Mouse (Mus musculus): ENCODE data around the gene Notum. TPM values are rescaled to one million over a fixed set of nuclear protein-coding genes. Genes with fewer than 3 reads are reported as not detected.

The Notum gene
- polyA plus RNA-seq (2012; rRNA removed) = 7.3 and 7.5 TPM in 2 replicates

GRCm38 (mm10) chr11:120661076-120661460, at the start of gene Notum:
Gene Notum, minus strand, starts transcription at chr11:120661175.

DNA sequence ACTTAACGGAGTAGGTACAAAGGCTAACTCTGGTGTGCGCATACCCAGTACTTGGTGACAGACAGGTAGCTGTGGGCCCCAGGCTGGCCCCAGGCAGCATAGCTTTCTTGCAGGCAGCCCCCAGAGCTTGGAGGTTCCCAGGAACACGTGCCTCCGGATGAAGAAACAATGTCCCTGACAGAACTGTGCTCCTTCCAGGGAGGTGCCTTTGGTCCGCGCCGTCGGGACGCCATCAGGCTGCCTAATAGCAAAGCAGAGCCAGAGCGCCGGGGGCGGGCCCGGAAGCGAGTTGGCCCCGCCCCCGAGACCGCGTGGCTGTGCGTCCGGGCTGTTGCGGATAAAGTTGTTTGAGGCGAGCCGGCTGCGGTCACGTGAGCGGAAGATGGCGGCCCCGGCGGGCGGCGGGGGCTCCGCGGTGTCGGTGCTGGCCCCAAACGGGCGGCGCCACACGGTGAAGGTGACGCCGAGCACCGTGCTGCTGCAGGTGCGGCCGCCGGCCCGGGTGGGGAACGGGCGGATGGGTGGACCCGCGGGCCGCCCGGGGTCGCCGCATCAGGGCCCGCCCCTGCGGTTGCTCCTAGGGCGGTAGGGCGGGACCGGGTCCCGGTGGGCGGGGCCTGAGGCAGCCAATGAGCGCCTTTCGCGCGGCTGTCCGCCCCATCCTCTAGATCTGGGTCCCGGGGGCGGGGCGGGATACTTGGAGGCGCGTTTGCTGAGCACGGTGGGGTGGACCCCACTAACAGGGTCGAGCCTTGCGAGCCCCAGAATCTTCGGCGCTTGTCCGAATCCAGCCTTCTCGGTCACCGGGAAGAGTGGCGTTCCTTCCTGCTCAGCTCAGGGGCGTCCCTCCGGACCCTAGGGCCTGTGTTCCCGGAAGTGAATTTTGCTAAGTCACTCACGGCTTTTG, 12.0 kb upstream of the Notum start, which contains the start of gene Aspscr1:
Gene Aspscr1, plus strand, starts transcription at position 287 of the 907 bp plus-strand sequence.

DNA sequence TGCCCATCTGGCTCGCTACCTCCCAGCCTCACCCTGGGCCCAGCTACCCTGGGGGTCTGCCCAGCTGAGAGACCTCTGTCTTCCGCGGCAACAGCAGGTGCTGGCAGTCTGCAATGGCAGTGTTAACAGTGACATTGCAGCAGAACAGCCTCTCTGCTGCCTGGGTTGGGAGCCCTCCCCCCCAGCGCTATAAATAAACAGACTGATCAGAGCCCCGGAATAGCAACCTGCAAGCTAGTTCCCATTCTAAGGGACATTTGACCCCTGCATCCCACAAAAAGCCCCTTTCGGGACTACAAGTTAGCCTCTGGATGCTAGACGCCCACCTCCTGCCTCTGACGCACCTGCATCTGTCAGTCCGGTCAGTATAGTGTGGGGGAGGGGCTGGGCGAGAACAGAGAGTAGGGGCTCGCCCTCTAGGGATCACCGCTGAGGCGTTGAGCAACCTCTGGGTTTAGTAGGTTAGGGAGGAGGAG, 12.9 kb downstream of the Notum start, which contains the start of gene Myadml2:
Gene Myadml2, minus strand, starts transcription at position 158 of the 476 bp plus-strand sequence.

DNA sequence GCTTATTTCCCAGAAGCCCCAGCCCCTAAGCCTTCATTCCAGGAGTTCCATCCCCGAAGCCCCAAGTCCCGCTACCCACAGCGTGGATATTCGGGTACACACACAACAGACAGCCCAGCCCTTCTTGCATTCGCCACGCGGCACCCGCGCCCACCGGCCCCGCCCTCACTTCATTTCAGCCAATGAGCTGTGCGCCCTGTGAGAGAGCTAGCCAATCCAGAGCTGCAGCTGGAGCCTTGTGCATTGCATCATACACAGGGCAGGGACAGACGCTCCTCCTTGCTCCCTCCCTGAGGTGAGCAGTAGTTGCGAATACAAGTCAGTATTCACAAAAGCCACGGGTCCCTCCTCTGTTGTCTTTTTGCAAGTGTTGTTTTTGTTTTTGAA, 17.4 kb downstream of the Notum start, which contains the start of gene Pycr1:
Gene Pycr1, minus strand, starts transcription at position 169 of the 387 bp plus-strand sequence.

GRCm38 (mm10) chr11:120633520-120634343, 27.2 kb downstream of the Notum start, which contains the start of gene Mafg:
Gene Mafg, minus strand, starts transcription at chr11:120633600.

DNA sequence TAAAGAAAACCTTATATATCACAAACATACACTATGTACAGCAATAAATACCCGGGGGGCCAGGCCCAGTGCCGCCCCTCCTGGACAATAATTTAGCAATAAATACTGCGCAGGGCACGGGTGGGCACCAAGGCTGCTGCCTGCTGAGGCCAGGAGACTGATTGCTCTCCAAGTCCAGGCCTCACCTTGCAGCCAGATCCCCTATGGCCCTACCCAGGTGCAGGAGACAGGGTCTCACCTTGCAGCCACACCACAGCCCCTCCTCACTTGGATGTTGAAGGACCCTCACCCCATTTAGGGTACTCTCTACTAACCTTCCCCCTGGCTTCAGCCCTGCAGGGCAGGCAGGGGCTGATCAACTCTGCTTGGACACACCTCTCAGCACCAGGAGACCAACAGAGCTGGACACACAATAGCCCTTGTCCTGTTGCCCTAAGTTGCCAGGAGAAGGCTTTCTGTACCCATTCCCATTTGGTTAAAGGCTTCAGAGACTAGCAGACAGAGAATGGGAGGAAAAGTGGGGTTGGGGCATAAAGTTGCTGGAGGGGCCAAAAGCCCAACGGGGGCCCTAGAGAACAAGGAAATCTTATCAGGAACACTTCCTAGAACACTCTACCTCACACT, 35.7 kb downstream of the Notum start, which contains the start of gene Sirt7:
Gene Sirt7, minus strand, starts transcription at position 89 of the 624 bp plus-strand sequence.

GRCm38 (mm10) chr11:120617519-120618112, 43.4 kb downstream of the Notum start, which contains the start of gene Pcyt2:
Gene Pcyt2, minus strand, starts transcription at chr11:120617936.

DNA sequence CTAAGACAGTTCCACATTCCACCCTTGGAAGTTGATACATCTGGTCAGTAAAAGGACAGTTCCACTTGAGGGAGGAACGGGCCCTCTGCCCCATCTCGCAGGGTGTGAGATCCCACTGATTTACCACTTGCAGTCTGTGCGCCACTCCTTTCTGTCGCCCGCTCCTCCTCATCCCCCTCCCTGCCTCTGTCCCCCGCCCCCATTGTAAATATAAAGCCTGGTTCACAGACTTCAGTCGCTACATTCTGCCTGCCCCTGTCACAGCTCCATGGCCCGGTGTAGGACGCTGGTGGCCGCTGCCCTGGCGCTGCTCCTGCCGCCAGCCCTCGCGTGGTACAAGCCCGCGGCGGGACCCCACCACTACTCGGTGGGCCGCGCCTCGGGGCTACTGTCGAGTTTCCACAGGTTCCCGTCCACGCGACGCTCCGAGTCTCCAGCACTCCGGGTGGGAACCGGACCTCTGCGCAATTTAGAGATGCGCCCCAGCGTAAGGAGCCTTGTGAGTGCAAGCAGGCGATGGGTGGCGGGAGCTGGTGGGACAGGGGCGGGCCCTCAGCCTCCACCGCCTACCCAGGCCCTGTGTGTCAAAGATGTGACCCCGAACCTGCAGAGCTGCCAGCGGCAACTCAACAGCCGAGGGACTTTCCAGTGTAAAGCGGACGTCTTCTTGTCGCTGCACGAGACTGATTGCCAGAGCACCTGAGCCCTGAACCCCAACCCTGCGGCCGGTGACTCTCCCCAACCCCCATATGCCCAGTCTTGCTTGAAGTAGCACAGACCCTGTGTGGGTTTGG, 52.5 kb downstream of the Notum start, which contains the start of gene Npb:
Gene Npb, plus strand, starts transcription at position 237 of the 794 bp plus-strand sequence.

Other genes with a start within 250 kb of the Notum start
- gene Nploc4, start 223.5 kb downstream of the Notum start, polyA plus RNA-seq (2012; rRNA removed) = 52.6 and 53.0 TPM in 2 replicates
- not detected in 2 replicates for gene Tspan10, start 218.5 kb downstream of the Notum start, polyA plus RNA-seq (2012; rRNA removed)
- 0.32 and 0.56 TPM in 2 replicates for gene Pde6g, start 207.7 kb downstream of the Notum start, polyA plus RNA-seq (2012; rRNA removed)
- gene Oxld1, start 203.1 kb downstream of the Notum start, polyA plus RNA-seq (2012; rRNA removed) = 8.6 and 10.0 TPM in 2 replicates
- 30.3 and 32.5 TPM in 2 replicates for gene Ccdc137, start 203.1 kb downstream of the Notum start, polyA plus RNA-seq (2012; rRNA removed)
- 42.5 and 46.3 TPM in 2 replicates for gene Arl16, start 193.6 kb downstream of the Notum start, polyA plus RNA-seq (2012; rRNA removed)
- 107 and 119 TPM in 2 replicates for gene Mrpl12, start 176.6 kb downstream of the Notum start, polyA plus RNA-seq (2012; rRNA removed)
- 33.0 and 33.5 TPM in 2 replicates for gene Slc25a10, start 169.3 kb downstream of the Notum start, polyA plus RNA-seq (2012; rRNA removed)
- 0.10 and 0.45 TPM in 2 replicates for gene Gcgr, start 130.5 kb downstream of the Notum start, polyA plus RNA-seq (2012; rRNA removed)
- gene Mcrip1, start 111.4 kb downstream of the Notum start, polyA plus RNA-seq (2012; rRNA removed) = 192 and 196 TPM in 2 replicates
- gene Ppp1r27, start 110.0 kb downstream of the Notum start, polyA plus RNA-seq (2012; rRNA removed) = 1.1 TPM in 1 of 2 replicates, not detected in the other
- 153 and 156 TPM in 2 replicates for gene P4hb, start 87.9 kb downstream of the Notum start, polyA plus RNA-seq (2012; rRNA removed)
- gene Arhgdia, start 79.6 kb downstream of the Notum start, polyA plus RNA-seq (2012; rRNA removed) = 443 and 473 TPM in 2 replicates
- 83.1 and 83.5 TPM in 2 replicates for gene Alyref, start 62.8 kb downstream of the Notum start, polyA plus RNA-seq (2012; rRNA removed)
- gene Anapc11, start 62.8 kb downstream of the Notum start, polyA plus RNA-seq (2012; rRNA removed) = 185 and 196 TPM in 2 replicates
- gene Npb, start 52.7 kb downstream of the Notum start, polyA plus RNA-seq (2012; rRNA removed) = 0.22 and 0.57 TPM in 2 replicates
- 286 and 294 TPM in 2 replicates for gene Pcyt2, start 43.2 kb downstream of the Notum start, polyA plus RNA-seq (2012; rRNA removed)
- 67.4 and 67.5 TPM in 2 replicates for gene Sirt7, start 35.9 kb downstream of the Notum start, polyA plus RNA-seq (2012; rRNA removed)
- gene Mafg, start 27.6 kb downstream of the Notum start, polyA plus RNA-seq (2012; rRNA removed) = 69.7 and 75.8 TPM in 2 replicates
- gene Pycr1, start 17.4 kb downstream of the Notum start, polyA plus RNA-seq (2012; rRNA removed) = 19.2 and 19.8 TPM in 2 replicates
- gene Myadml2, start 13.0 kb downstream of the Notum start, polyA plus RNA-seq (2012; rRNA removed) = 0.63 and 0.74 TPM in 2 replicates
- gene Aspscr1, start 11.8 kb upstream of the Notum start, polyA plus RNA-seq (2012; rRNA removed) = 70.1 and 71.8 TPM in 2 replicates
- 56.6 and 60.2 TPM in 2 replicates for gene Cenpx, start 52.6 kb upstream of the Notum start, polyA plus RNA-seq (2012; rRNA removed)
- gene Lrrc45, start 52.8 kb upstream of the Notum start, polyA plus RNA-seq (2012; rRNA removed) = 144 TPM in 2 replicates
- 858 and 954 TPM in 2 replicates for gene Rac3, start 60.3 kb upstream of the Notum start, polyA plus RNA-seq (2012; rRNA removed)
- 6.9 and 7.2 TPM in 2 replicates for gene Dcxr, start 66.1 kb upstream of the Notum start, polyA plus RNA-seq (2012; rRNA removed)
- gene Cbr2, start 70.9 kb upstream of the Notum start, polyA plus RNA-seq (2012; rRNA removed) = 2.5 and 4.2 TPM in 2 replicates
- 0.82 and 1.0 TPM in 2 replicates for gene Hmga1b, start 101.6 kb upstream of the Notum start, polyA plus RNA-seq (2012; rRNA removed)
- gene Rfng, start 123.0 kb upstream of the Notum start, polyA plus RNA-seq (2012; rRNA removed) = 118 and 127 TPM in 2 replicates
- 294 and 308 TPM in 2 replicates for gene Gps1, start 123.1 kb upstream of the Notum start, polyA plus RNA-seq (2012; rRNA removed)
- 38.1 and 38.2 TPM in 2 replicates for gene Dus1l, start 135.2 kb upstream of the Notum start, polyA plus RNA-seq (2012; rRNA removed)
- 281 and 338 TPM in 2 replicates for gene Fasn, start 163.4 kb upstream of the Notum start, polyA plus RNA-seq (2012; rRNA removed)

All from central nervous system, embryonic 18 days (tissue).